ENCODE assay signal across 8 mouse cellular contexts in genomic region chr2:117210416-117211085, GRCm38 (mm10). TPM values are rescaled to one million over a fixed set of nuclear protein-coding genes. Genes with fewer than 3 reads are reported as not detected.
A peak's percentile ranks its signal among the peaks of the same experiment; 100 is the strongest.
DNase-seq lines count a peak whose midpoint lies in the region; ATAC-seq and TF ChIP-seq lines count a peak whose summit lies in the region.

No protein-coding gene starts in this region.

- no peaks in the 10 kb centered on the region for H3K27me3 ChIP-seq in heart, postnatal 0 days (ENCODE audit: control insufficient read depth, insufficient read depth, low read length)
- H3K27me3 ChIP-seq in midbrain, embryonic 12.5 days: no peaks in the 10 kb centered on the region

- DNase-seq in NIH3T3 (ENCODE audit: low read depth): peak; percentile 28
- peak; percentile 88 for DNase-seq in embryo, embryonic 11 days
- peak; percentile 61 for DNase-seq in heart, postnatal 0 days (ENCODE audit: low spot score)
- DNase-seq in kidney, postnatal 25 days: peak; percentile 51 to 64
- no peak for DNase-seq in layer of hippocampus, postnatal 25 days (ENCODE audit: extremely low spot score in 1 of 2, low spot score in 1 of 2)
- no peak for DNase-seq in thymus, postnatal 0 days (ENCODE audit: low spot score)

- H3K4me1 ChIP-seq in heart, postnatal 0 days (ENCODE audit: control insufficient read depth, insufficient read depth): no peaks in the 10 kb centered on the region
- H3K4me1 ChIP-seq in midbrain, embryonic 12.5 days: peaks cover 12% of the 10 kb centered on the region

- no peak for TF ChIP-seq CTCF in heart, postnatal 0 days (IDR thresholded peaks at IDR 0.05; ENCODE audit: low read depth)

- peak overlapping the region; percentile 52 for H3K4me2 ChIP-seq in heart, postnatal 0 days (ENCODE audit: low read depth, low read length)
- peak overlapping the region; percentile 36 for H3K4me2 ChIP-seq in midbrain, embryonic 12.5 days (replicated peaks)

- peak; percentile 89 for ATAC-seq in heart, postnatal 0 days (ENCODE audit: insufficient read depth, low read depth)
- peak; percentile 99 for ATAC-seq in midbrain, embryonic 12.5 days (ENCODE audit: low FRiP score, low read depth)
- no peak for ATAC-seq in activated CD4-positive, CD25-positive, alpha-beta regulatory T cell, adult 4 months

- no peak for TF ChIP-seq EP300 in heart, postnatal 0 days (IDR thresholded peaks at IDR 0.05; ENCODE audit: low read depth)

- no peak overlapping the region for H3K9ac ChIP-seq in heart, postnatal 0 days (replicated peaks; ENCODE audit: low read depth, low read length)
- no peak overlapping the region for H3K9ac ChIP-seq in midbrain, embryonic 12.5 days (replicated peaks)

- 2% methylated on average over 6 of the region's 6 CpGs for WGBS in heart, postnatal 0 days
- 4% methylated on average over 6 of the region's 6 CpGs for WGBS in midbrain, embryonic 12.5 days

- H3K9me3 ChIP-seq in heart, postnatal 0 days (replicated peaks; ENCODE audit: control insufficient read depth, low read length): no peaks in the 10 kb centered on the region
- H3K9me3 ChIP-seq in midbrain, embryonic 12.5 days: no peaks in the 10 kb centered on the region

- H3K27ac ChIP-seq in heart, postnatal 0 days (ENCODE audit: low read depth): no peak overlapping the region
- H3K27ac ChIP-seq in midbrain, embryonic 12.5 days (replicated peaks): no peak overlapping the region

- peak overlapping the region; percentile 20 for H3K4me3 ChIP-seq in heart, postnatal 0 days (ENCODE audit: low read depth, low read length)
- no peak overlapping the region for H3K4me3 ChIP-seq in midbrain, embryonic 12.5 days

- H3K36me3 ChIP-seq in heart, postnatal 0 days (replicated peaks; ENCODE audit: control insufficient read depth, insufficient read depth, low read length): no peaks in the 10 kb centered on the region
- H3K36me3 ChIP-seq in midbrain, embryonic 12.5 days: no peaks in the 10 kb centered on the region

RNA-seq across cellular contexts. Expression of gene Fam98b, which starts 39.0 kb away (rescaled TPM):
- 0.61 and 2.8 TPM in 2 replicates for total RNA-seq in heart, postnatal 0 days (2014; rRNA removed; ENCODE audit: low replicate concordance)
- polyA plus RNA-seq in heart, postnatal 0 days (2015; fragmentation: Nextera tagmentation; extraction: Ambion mirVana): 7.0 and 8.3 TPM in 2 replicates
- polyA plus RNA-seq in midbrain, embryonic 12.5 days (2016; fragmentation: Nextera tagmentation; extraction: Ambion mirVana): 19.6 and 20.9 TPM in 2 replicates
- 1 to 10 TPM; 7.8 to 9.5 TPM for polyA plus RNA-seq in activated CD4-positive, CD25-positive, alpha-beta regulatory T cell, adult 4 months (2017; shearing (Covaris generic))
- 10 to 100 TPM; 44.2 to 49.7 TPM for total RNA-seq in layer of hippocampus, postnatal 25 days (2021)
- polyA plus RNA-seq in thymus, postnatal 0 days (2015; fragmentation: Nextera tagmentation; extraction: Ambion mirVana): 10.7 and 13.5 TPM in 2 replicates

Comparison
In these comparisons a context has a peak if more than half of its experiments do, and no peak if none do; other contexts are left out.
1. DNase-seq: peak in NIH3T3 (single experiment), embryo, embryonic 11 days (single experiment), heart, postnatal 0 days (single experiment) and kidney, postnatal 25 days (2 of 2); none in layer of hippocampus, postnatal 25 days (0 of 2) and thymus, postnatal 0 days (single experiment).